Mouse (Mus musculus): ENCODE results near the gene Loxl1. TPM values are rescaled to one million over a fixed set of nuclear protein-coding genes. Genes with fewer than 3 reads are reported as not detected.

The Loxl1 gene
- total RNA-seq, 1 experiment from 2014 or later, result not detected

GRCm38 (mm10) chr9:58314682-58315360 lies 1.8 kb upstream of the Loxl1 start:
- ATAC-seq (ENCODE audit: extremely low read depth, insufficient number of reproducible peaks, low FRiP score, poor library complexity, severe bottlenecking), result no peak

- no peak for ATAC-seq (ENCODE audit: extremely low read depth, insufficient number of reproducible peaks, low FRiP score, poor library complexity, severe bottlenecking)
Observed at GRCm38 (mm10) chr9:58312196-58312943, 616 bp downstream of the Loxl1 start.

GRCm38 (mm10) chr9:58311191-58311910 lies 1.6 kb downstream of the Loxl1 start:
- no peak for ATAC-seq (ENCODE audit: extremely low read depth, insufficient number of reproducible peaks, low FRiP score, poor library complexity, severe bottlenecking)

- no peak for ATAC-seq (ENCODE audit: extremely low read depth, insufficient number of reproducible peaks, low FRiP score, poor library complexity, severe bottlenecking)
Observed at GRCm38 (mm10) chr9:58310043-58310660, 2.8 kb downstream of the Loxl1 start.

- no peak for ATAC-seq (ENCODE audit: extremely low read depth, insufficient number of reproducible peaks, low FRiP score, poor library complexity, severe bottlenecking)
Observed at GRCm38 (mm10) chr9:58308395-58308794, 4.6 kb downstream of the Loxl1 start.

GRCm38 (mm10) chr9:58305686-58306085 lies 7.3 kb downstream of the Loxl1 start:
- ATAC-seq (ENCODE audit: extremely low read depth, insufficient number of reproducible peaks, low FRiP score, poor library complexity, severe bottlenecking), result no peak

- no peak for ATAC-seq (ENCODE audit: extremely low read depth, insufficient number of reproducible peaks, low FRiP score, poor library complexity, severe bottlenecking)
Observed at GRCm38 (mm10) chr9:58303599-58304271, 9.3 kb downstream of the Loxl1 start.

- ATAC-seq (ENCODE audit: extremely low read depth, insufficient number of reproducible peaks, low FRiP score, poor library complexity, severe bottlenecking), result no peak
Observed at GRCm38 (mm10) chr9:58303115-58303514, 9.9 kb downstream of the Loxl1 start.

GRCm38 (mm10) chr9:58299356-58299799 lies 13.6 kb downstream of the Loxl1 start:
- ATAC-seq (ENCODE audit: extremely low read depth, insufficient number of reproducible peaks, low FRiP score, poor library complexity, severe bottlenecking), result no peak

- ATAC-seq (ENCODE audit: extremely low read depth, insufficient number of reproducible peaks, low FRiP score, poor library complexity, severe bottlenecking), result no peak
Observed at GRCm38 (mm10) chr9:58297961-58298477, 15.0 kb downstream of the Loxl1 start.

GRCm38 (mm10) chr9:58297065-58297464 lies 15.9 kb downstream of the Loxl1 start:
- ATAC-seq (ENCODE audit: extremely low read depth, insufficient number of reproducible peaks, low FRiP score, poor library complexity, severe bottlenecking), result no peak

- no peak for ATAC-seq (ENCODE audit: extremely low read depth, insufficient number of reproducible peaks, low FRiP score, poor library complexity, severe bottlenecking)
Observed at GRCm38 (mm10) chr9:58295766-58296361, 17.1 kb downstream of the Loxl1 start.

GRCm38 (mm10) chr9:58295345-58295744 lies 17.6 kb downstream of the Loxl1 start:
- no peak for ATAC-seq (ENCODE audit: extremely low read depth, insufficient number of reproducible peaks, low FRiP score, poor library complexity, severe bottlenecking)

- ATAC-seq (ENCODE audit: extremely low read depth, insufficient number of reproducible peaks, low FRiP score, poor library complexity, severe bottlenecking), result no peak
Observed at GRCm38 (mm10) chr9:58294527-58294926, 18.5 kb downstream of the Loxl1 start.

GRCm38 (mm10) chr9:58289901-58290300 lies 23.1 kb downstream of the Loxl1 start:
- ATAC-seq (ENCODE audit: extremely low read depth, insufficient number of reproducible peaks, low FRiP score, poor library complexity, severe bottlenecking), result no peak

GRCm38 (mm10) chr9:58289090-58289489 lies 23.9 kb downstream of the Loxl1 start:
- ATAC-seq (ENCODE audit: extremely low read depth, insufficient number of reproducible peaks, low FRiP score, poor library complexity, severe bottlenecking), result no peak

GRCm38 (mm10) chr9:58283431-58283830 lies 29.6 kb downstream of the Loxl1 start:
- ATAC-seq (ENCODE audit: extremely low read depth, insufficient number of reproducible peaks, low FRiP score, poor library complexity, severe bottlenecking), result no peak

GRCm38 (mm10) chr9:58281597-58281996 lies 31.4 kb downstream of the Loxl1 start:
- no peak for ATAC-seq (ENCODE audit: extremely low read depth, insufficient number of reproducible peaks, low FRiP score, poor library complexity, severe bottlenecking)
